Comparison of ENCODE assay signal across 11 mouse cellular contexts in genomic region chr6:95500771-95501170, GRCm38 (mm10).
"Had no signal": no experiment of that assay in that cellular context is flagged by ENCODE, and none has a peak within 500 bp of the region (broad histone marks: within the 10 kb centered on the region; RNA-seq: fewer than 3 reads in every experiment).

No protein-coding gene starts in this region.

- H3K4me3 ChIP-seq: limb, embryonic 12.5 days; liver, embryonic 12.5 days; lung, embryonic 15.5 days; midbrain, embryonic 15.5 days; neural tube, embryonic 13.5 days had no signal

- DNase-seq: kidney, adult 9 months; kidney, postnatal 36 days; right cerebral cortex, postnatal 14 days; thymus, postnatal 4 days had no signal

- H3K4me1 ChIP-seq: liver, embryonic 12.5 days; lung, embryonic 15.5 days had no signal

- H3K27me3 ChIP-seq: limb, embryonic 12.5 days; liver, embryonic 12.5 days; lung, embryonic 15.5 days; midbrain, embryonic 15.5 days; neural tube, embryonic 13.5 days had no signal

- H3K27ac ChIP-seq: kidney, postnatal 0 days; limb, embryonic 12.5 days; liver, embryonic 12.5 days; lung, embryonic 15.5 days; midbrain, embryonic 15.5 days; stomach, postnatal 0 days had no signal

- H3K4me2 ChIP-seq: limb, embryonic 12.5 days; liver, embryonic 12.5 days; lung, embryonic 15.5 days; midbrain, embryonic 15.5 days; neural tube, embryonic 13.5 days had no signal

- ATAC-seq: liver, embryonic 12.5 days; midbrain, embryonic 15.5 days had no signal

- H3K9ac ChIP-seq: limb, embryonic 12.5 days; liver, embryonic 12.5 days; lung, embryonic 15.5 days; midbrain, embryonic 15.5 days; neural tube, embryonic 13.5 days had no signal

- H3K36me3 ChIP-seq: limb, embryonic 12.5 days; liver, embryonic 12.5 days; lung, embryonic 15.5 days; midbrain, embryonic 15.5 days; neural tube, embryonic 13.5 days had no signal

- H3K9me3 ChIP-seq: limb, embryonic 12.5 days; liver, embryonic 12.5 days; lung, embryonic 15.5 days; midbrain, embryonic 15.5 days had no signal
